Comparison of ENCODE assay signal across 31 mouse cellular contexts in genomic region chr14:11962101-11962500, GRCm38 (mm10).
"Had no signal": no experiment of that assay in that cellular context is flagged by ENCODE, and none has a peak within 500 bp of the region (broad histone marks: within the 10 kb centered on the region; RNA-seq: fewer than 3 reads in every experiment).

No protein-coding gene starts in this region.

- ATAC-seq: liver, embryonic 12.5 days; liver, postnatal 0 days; lung, postnatal 0 days; midbrain, embryonic 13.5 days; midbrain, embryonic 15.5 days; midbrain, embryonic 16.5 days had no signal

- H3K4me3 ChIP-seq: limb, embryonic 10.5 days; limb, embryonic 12.5 days; limb, embryonic 13.5 days; limb, embryonic 15.5 days; liver, embryonic 12.5 days; liver, embryonic 13.5 days; liver, embryonic 15.5 days; lung, embryonic 15.5 days; megakaryocyte, embryonic 14.5 days; midbrain, embryonic 10.5 days; midbrain, embryonic 12.5 days; midbrain, embryonic 13.5 days; midbrain, embryonic 15.5 days; myocyte; neural tube, embryonic 12.5 days had no signal

- H3K9ac ChIP-seq: limb, embryonic 12.5 days; limb, embryonic 13.5 days; limb, embryonic 15.5 days; liver, embryonic 12.5 days; liver, embryonic 13.5 days; liver, embryonic 14.5 days; liver, embryonic 15.5 days; liver, postnatal 0 days; lung, embryonic 14.5 days; lung, embryonic 15.5 days; midbrain, embryonic 12.5 days; midbrain, embryonic 13.5 days; midbrain, embryonic 15.5 days; neural tube, embryonic 12.5 days had no signal

- H3K27me3 ChIP-seq: limb, embryonic 12.5 days; limb, embryonic 13.5 days; limb, embryonic 15.5 days; liver, embryonic 12.5 days; liver, embryonic 13.5 days; liver, embryonic 15.5 days; lung, embryonic 15.5 days; megakaryocyte, embryonic 14.5 days; midbrain, embryonic 12.5 days; midbrain, embryonic 13.5 days; midbrain, embryonic 15.5 days had no signal

- H3K36me3 ChIP-seq: limb, embryonic 10.5 days; limb, embryonic 12.5 days; limb, embryonic 13.5 days; limb, embryonic 15.5 days; liver, embryonic 12.5 days; liver, embryonic 13.5 days; liver, embryonic 15.5 days; lung, embryonic 15.5 days; midbrain, embryonic 12.5 days; midbrain, embryonic 13.5 days; midbrain, embryonic 15.5 days; neural tube, embryonic 12.5 days had no signal

- H3K4me2 ChIP-seq: limb, embryonic 12.5 days; limb, embryonic 13.5 days; limb, embryonic 15.5 days; liver, embryonic 11.5 days; liver, embryonic 12.5 days; liver, embryonic 13.5 days; liver, embryonic 15.5 days; lung, embryonic 14.5 days; lung, embryonic 15.5 days; midbrain, embryonic 12.5 days; midbrain, embryonic 13.5 days; midbrain, embryonic 15.5 days; neural tube, embryonic 12.5 days had no signal

- DNase-seq: left cerebral cortex, postnatal 4 days; liver; liver, embryonic 13.5 days; liver, postnatal 0 days; lung, adult 18-20 months; lung, adult 2 months; lung, embryonic 14.5 days; lung, postnatal 10 days; lung, postnatal 14 days; lung, postnatal 36 days; lung, postnatal 4 days; midbrain, embryonic 14.5 days had no signal

- H3K27ac ChIP-seq: limb, embryonic 10.5 days; limb, embryonic 12.5 days; limb, embryonic 13.5 days; limb, embryonic 15.5 days; liver, embryonic 12.5 days; liver, embryonic 13.5 days; liver, embryonic 14.5 days; liver, embryonic 15.5 days; lung, embryonic 15.5 days; macrophage; midbrain, embryonic 10.5 days; midbrain, embryonic 12.5 days; midbrain, embryonic 13.5 days; midbrain, embryonic 15.5 days; neural tube, embryonic 12.5 days had no signal

- H3K4me1 ChIP-seq: liver, embryonic 12.5 days; liver, embryonic 13.5 days; liver, embryonic 15.5 days; lung, embryonic 15.5 days; megakaryocyte, embryonic 14.5 days; midbrain, embryonic 15.5 days; neural tube, embryonic 12.5 days had no signal

- H3K9me3 ChIP-seq: limb, embryonic 10.5 days; limb, embryonic 12.5 days; limb, embryonic 13.5 days; limb, embryonic 15.5 days; liver, embryonic 12.5 days; liver, embryonic 13.5 days; liver, embryonic 15.5 days; lung, embryonic 15.5 days; megakaryocyte, embryonic 14.5 days; midbrain, embryonic 10.5 days; midbrain, embryonic 12.5 days; midbrain, embryonic 13.5 days; midbrain, embryonic 15.5 days; neural tube, embryonic 12.5 days had no signal
